Mouse (Mus musculus) liver, embryonic 14.5 days (tissue): ENCODE results near the gene Pde6d.

Experiments used
- CTCF ChIP-seq: IDR thresholded peaks from 2 replicates; pipeline ENCODE4 v1.5.1; 2016; ENCODE audit warnings: antibody characterized with exemption, low read depth, control low read depth
- EP300 ChIP-seq: IDR thresholded peaks from 2 replicates; pipeline ENCODE4 v1.6.1; 2016; ENCODE audit warnings: antibody characterized with exemption, low read depth

DNA sequence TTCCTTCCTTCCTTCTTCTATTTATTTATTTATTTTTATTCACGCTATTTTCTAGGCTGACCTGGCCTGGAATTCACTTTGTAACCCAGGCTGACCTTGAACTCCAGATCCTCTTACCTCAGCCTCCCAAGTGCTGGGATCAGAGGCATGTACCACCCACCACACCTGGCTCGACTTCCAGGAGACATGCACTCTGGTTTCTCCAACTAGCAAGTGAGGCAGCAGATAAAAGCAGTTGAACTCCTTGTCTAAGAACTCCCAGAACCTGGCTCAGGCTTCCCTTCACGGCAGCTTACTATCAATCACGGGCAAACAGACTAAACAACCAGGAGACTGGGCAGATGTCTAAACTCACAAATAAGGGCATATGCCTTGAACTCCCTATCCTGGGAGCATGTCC, 81.7 kb downstream of the Pde6d start:
- no peak for TF ChIP-seq CTCF
- no peak for TF ChIP-seq EP300
